Mouse (Mus musculus) E14TG2a.4 (cell line): ENCODE measurements around the gene Sar1b.
A peak's percentile ranks its signal among the peaks of the same experiment; 100 is the strongest.
"Not testable (repeated sequence)": the region's sequence is repeated elsewhere in the genome, so short reads cannot be mapped to it uniquely, and the experiment has no call there.

ENCODE experiments used
- H3K27me3 ChIP-seq: 2 replicates; pipeline ENCODE4 v1.6.1; 2014; ENCODE audit warnings: low read length, control low read depth; ENCODE audit not compliant: insufficient read depth
- H3K36me3 ChIP-seq: 2 replicates; pipeline ENCODE4 v1.6.1; 2014; ENCODE audit warnings: low read length, control low read depth; ENCODE audit not compliant: insufficient read depth
- H3K4me1 ChIP-seq: replicated peaks from 2 replicates; pipeline ENCODE4 v1.6.1; 2014; ENCODE audit warnings: low read depth, low read length, control low read depth
- H3K4me3 ChIP-seq: replicated peaks from 2 replicates; pipeline ENCODE4 v1.5.1; 2014; ENCODE audit warnings: mild to moderate bottlenecking, low read length
- H3K9me3 ChIP-seq: 2 replicates; pipeline ENCODE4 v1.6.1; 2014; ENCODE audit warnings: low read length, control low read depth
- CTCF ChIP-seq: conservative IDR thresholded peaks from 2 replicates; pipeline ENCODE4 v1.5.1; 2014; ENCODE audit warnings: low read length
- NANOG ChIP-seq: IDR thresholded peaks from 2 replicates; pipeline ENCODE4 v1.6.1; 2014; ENCODE audit warnings: borderline replicate concordance, low read length, mixed read lengths
- POU5F1 ChIP-seq: IDR thresholded peaks from 2 replicates; pipeline ENCODE4 v1.6.1; 2014; ENCODE audit warnings: low read length, borderline replicate concordance

Gene Sar1b

DNA sequence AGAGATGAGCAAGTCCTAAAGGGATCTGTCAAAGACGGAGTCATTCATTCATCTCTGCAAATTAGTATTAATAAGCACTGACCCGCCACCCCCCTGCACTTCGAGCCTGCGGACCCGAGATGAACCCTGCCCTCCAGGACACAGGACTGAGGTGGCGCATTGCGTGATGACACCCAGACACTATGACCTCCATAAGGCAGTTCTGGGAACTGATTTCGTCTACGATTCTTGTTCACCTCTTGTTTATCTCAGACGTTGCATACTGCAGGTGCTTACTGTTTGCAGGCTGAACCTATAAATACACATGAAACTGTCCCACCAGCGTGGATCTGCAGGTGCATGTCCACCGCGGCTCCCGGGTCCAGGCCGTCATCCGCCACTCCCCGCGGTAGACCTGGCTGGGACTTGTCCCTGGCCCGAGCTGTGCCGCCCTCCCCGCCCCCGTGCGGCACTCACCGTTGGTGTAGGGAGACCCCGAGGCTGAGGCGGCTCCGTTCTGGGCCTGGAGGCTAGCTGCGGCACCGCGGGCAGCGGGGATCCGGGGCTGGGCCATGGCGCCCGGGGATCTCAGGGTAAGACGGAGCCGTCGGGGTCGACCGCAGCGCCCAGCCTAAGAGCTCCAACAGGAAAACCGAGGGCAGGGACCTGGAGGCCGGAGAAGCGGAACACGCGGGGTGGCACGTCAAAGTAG, 7.7 kb upstream of the Sar1b start:
- peaks cover 8% of the 10 kb centered on the region; the same call in 1 of the 2 replicates for H3K36me3 ChIP-seq
- H3K27me3 ChIP-seq: no peaks in the 10 kb centered on the region
- H3K4me3 ChIP-seq: peak overlapping the region; percentile 99
- no peaks in the 10 kb centered on the region for H3K9me3 ChIP-seq
- TF ChIP-seq POU5F1 (no peak), CTCF (no peak), NANOG (no peak)
- H3K4me1 ChIP-seq: peaks cover 16% of the 10 kb centered on the region

DNA sequence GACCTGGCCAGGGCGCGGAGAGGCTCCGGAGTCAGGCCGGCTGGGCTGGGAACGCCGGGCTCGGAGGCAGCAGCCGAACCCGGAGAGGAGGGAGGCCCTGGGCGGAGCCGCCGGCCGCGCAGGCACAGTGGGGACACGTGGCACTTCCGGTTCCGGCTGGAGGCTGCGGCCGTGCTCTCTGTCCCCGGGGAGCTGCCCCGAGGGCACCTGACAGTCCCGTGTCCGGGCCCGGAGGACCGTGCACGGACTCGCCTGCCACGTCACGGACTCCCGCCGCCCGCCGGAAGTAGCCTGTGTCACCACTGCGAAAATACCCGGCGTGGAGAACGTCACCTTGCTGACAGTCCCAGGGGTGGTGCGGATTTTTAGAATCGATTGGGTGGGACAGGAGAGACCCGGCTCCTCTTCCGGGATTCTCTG, 7.1 kb upstream of the Sar1b start:
- peak overlapping the region; percentile 99 for H3K4me3 ChIP-seq
- TF ChIP-seq NANOG: no peak
- no peak for TF ChIP-seq POU5F1
- TF ChIP-seq CTCF: no peak
- H3K36me3 ChIP-seq: peaks cover 8% of the 10 kb centered on the region; the same call in 1 of the 2 replicates
- H3K9me3 ChIP-seq: no peaks in the 10 kb centered on the region
- no peaks in the 10 kb centered on the region for H3K27me3 ChIP-seq
- peaks cover 16% of the 10 kb centered on the region for H3K4me1 ChIP-seq

DNA sequence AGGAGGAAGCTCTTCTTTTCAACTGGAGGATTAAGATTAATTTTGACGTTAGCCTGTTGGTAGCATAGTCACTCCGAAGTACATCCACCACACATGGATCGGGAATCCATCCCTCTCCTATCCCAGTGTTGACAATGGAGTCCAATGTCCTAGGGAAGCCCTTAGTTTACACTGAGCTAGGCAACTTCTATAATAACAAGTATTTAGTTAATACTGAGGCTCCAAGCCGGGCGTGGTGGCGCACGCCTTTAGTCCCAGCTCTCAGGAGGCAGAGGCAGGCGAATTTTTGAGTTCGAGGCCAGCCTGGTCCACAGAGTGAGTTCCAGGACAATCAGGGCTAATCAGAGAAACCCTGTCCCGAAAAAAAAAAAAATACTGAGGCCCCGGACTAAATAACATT, 6.5 kb upstream of the Sar1b start:
- H3K4me1 ChIP-seq: peaks cover 16% of the 10 kb centered on the region
- H3K36me3 ChIP-seq: peaks cover 8% of the 10 kb centered on the region; the same call in 1 of the 2 replicates
- no peaks in the 10 kb centered on the region for H3K9me3 ChIP-seq
- H3K4me3 ChIP-seq: peak overlapping the region; percentile 99
- no peaks in the 10 kb centered on the region; the same call in 1 of the 2 replicates for H3K27me3 ChIP-seq
- TF ChIP-seq CTCF (no peak), POU5F1 (no peak), NANOG (no peak)

DNA sequence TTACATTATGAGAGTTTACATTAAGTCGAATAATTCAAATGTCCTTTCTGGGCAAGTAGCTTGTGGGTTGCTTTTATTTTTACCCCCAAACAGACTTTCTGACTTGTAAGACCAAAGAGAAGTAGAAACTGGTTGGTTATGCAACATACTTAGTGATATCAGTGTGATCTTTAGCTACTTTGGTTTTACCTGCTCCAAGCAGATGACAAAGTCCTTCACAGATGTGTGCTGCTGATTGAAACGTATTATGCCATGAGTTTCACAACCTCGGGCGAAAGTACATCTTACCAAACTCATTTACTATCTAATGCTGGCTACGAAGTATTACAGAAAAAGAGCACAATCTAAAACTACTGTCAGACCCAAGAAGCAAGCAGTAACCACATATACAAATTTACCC, 5.9 kb upstream of the Sar1b start:
- Histone ChIP-seq H3K4me3 (no peak overlapping the region), H3K27me3 (no peaks in the 10 kb centered on the region; the same call in 1 of the 2 replicates), H3K36me3 (peaks cover 8% of the 10 kb centered on the region; the same call in 1 of the 2 replicates), H3K4me1 (peaks cover 17% of the 10 kb centered on the region), H3K9me3 (no peaks in the 10 kb centered on the region)
- TF ChIP-seq NANOG: no peak
- TF ChIP-seq CTCF: no peak
- TF ChIP-seq POU5F1: no peak

DNA sequence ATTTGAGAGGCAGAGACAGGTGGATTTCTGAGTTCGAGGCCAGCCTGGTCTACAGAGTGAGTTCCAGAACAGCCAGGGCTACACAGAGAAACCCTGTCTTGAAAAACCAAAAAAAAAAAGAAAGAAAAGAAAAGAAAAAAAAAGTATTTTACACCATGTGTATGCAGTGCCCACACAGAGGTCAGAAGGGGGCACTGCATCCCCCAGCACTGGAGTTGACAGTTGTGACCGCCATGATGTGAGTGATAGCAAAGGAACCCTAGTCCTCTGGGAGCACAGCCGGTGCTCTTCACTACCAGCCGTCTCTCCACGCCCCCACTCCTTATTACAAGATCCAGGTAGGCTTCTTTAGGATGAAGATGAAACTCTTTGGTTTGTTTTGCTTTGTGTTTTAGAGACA, 5.3 kb upstream of the Sar1b start:
- not testable (repeated sequence) for H3K36me3 ChIP-seq
- peaks cover 22% of the 10 kb centered on the region for H3K4me1 ChIP-seq
- peak; percentile 29; the same call in 1 of the 2 replicates for TF ChIP-seq CTCF

DNA sequence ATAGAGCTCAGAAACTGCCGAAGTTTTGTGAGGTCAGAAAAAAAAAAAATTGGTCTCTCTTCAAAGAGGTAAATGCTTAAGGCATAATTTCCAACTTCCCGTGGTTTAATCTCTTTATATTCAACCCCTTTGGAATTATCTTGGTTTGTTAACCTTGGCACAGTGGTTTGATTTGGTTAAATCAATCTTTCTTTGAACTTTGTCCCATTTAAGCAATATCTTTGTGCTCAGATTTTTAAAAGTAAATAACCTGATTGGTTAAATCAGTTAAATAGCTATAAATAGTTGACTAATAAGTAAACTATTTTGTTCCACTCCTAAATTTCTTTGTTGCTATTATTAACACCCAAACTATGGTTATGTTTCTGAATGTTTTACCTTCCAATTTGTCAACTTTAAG, 4.2 kb upstream of the Sar1b start:
- Histone ChIP-seq H3K27me3 (no peaks in the 10 kb centered on the region; the same call in 1 of the 2 replicates), H3K36me3 (no peaks in the 10 kb centered on the region), H3K9me3 (no peaks in the 10 kb centered on the region), H3K4me1 (peaks cover 24% of the 10 kb centered on the region), H3K4me3 (no peak overlapping the region)
- no peak for TF ChIP-seq NANOG
- TF ChIP-seq CTCF: no peak
- TF ChIP-seq POU5F1: no peak

More for the DNA sequence above, 5.3 kb upstream of the Sar1b start:
- H3K9me3 ChIP-seq, H3K4me3 ChIP-seq, H3K27me3 ChIP-seq: not testable (repeated sequence)

DNA sequence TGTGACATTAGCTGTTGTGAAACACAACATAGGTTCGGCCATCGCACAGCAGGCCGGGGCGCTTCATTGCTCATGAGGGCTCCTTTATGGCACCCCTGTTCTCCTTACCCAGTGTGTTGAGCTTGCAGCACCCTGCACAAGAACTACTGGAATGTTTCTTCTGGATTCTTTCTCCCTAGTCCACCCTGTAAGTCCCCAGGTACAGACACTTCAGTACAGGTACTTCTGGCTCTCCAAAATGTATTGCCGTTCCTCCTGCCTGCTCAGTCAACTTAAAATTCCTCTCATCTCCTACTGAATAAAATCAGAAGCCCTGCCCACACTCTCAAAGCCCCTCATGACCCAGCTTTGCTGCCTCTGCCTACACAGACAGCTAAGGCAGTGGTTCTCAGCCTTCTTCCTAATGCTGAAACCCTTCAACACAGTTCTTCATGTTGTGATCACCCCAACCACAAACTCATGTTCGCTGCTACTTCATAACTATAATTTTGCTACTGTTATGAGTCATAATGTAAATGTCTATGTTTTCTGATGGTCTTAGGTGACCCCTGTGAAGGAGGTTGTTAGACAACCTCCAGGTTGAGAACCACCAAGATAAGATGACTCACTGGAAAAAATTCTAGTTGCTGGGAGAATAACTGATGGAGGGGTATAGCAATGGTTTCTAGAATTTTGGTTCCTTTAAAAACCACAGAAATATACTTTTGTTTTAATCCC, 3.4 kb upstream of the Sar1b start:
- Histone ChIP-seq H3K36me3 (no peaks in the 10 kb centered on the region), H3K27me3 (no peaks in the 10 kb centered on the region; the same call in 1 of the 2 replicates), H3K4me3 (no peak overlapping the region), H3K4me1 (peaks cover 25% of the 10 kb centered on the region), H3K9me3 (no peaks in the 10 kb centered on the region)
- TF ChIP-seq CTCF (no peak), POU5F1 (no peak), NANOG (no peak)

DNA sequence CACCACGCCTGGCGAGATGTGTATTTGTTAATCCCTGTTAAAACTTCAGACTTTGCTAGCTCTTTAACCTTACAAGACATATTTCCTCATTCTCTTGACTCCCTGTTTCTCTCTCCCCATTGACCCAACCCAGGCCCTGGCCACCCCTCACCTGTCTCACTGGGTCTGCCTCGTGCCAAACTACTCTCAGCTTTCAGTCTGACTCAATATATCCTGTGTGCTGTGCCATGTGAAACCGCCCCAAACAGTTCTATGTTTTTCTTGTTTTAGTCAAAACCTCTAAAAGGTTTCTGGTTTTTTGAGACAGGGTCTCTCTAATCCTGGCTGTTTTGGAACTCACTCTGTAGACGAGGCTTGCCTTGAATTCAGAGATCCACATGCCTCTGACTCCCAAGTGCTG, 2.2 kb upstream of the Sar1b start:
- peaks cover 20% of the 10 kb centered on the region for H3K4me1 ChIP-seq
- H3K27me3 ChIP-seq: no peaks in the 10 kb centered on the region; the same call in 1 of the 2 replicates
- H3K9me3 ChIP-seq: no peaks in the 10 kb centered on the region
- H3K4me3 ChIP-seq: no peak overlapping the region
- no peak for TF ChIP-seq CTCF
- no peak for TF ChIP-seq NANOG
- no peak for TF ChIP-seq POU5F1
- no peaks in the 10 kb centered on the region for H3K36me3 ChIP-seq
